Mouse (Mus musculus) heart, embryonic 12.5 days (tissue): ENCODE results near the gene Zfp784. TPM values are rescaled to one million over a fixed set of nuclear protein-coding genes. Genes with fewer than 3 reads are reported as not detected.
A peak's percentile ranks its signal among the peaks of the same experiment; 100 is the strongest.
"Not testable (repeated sequence)": the region's sequence is repeated elsewhere in the genome, so short reads cannot be mapped to it uniquely, and the experiment has no call there.

ENCODE experiments used
- ATAC-seq: fragments of 200-750 bp; cut with Nextera tagmentation; 2 replicates; pipeline ENCODE4 v1.8.0; 2017; ENCODE audit warnings: moderate TSS enrichment, moderate library complexity; ENCODE audit not compliant: insufficient number of reproducible peaks, low FRiP score
- H3K27ac ChIP-seq: fragments of 300-500 bp; sonication (generic); 2 replicates; pipeline ENCODE4 v1.5.1; 2016; ENCODE audit warnings: mild to moderate bottlenecking, moderate library complexity; ENCODE audit not compliant: poor library complexity, severe bottlenecking
- H3K27me3 ChIP-seq: fragments of 300-500 bp; sonication (generic); replicated peaks from 2 replicates; pipeline ENCODE4 v1.6.1; 2016; ENCODE audit warnings: mild to moderate bottlenecking, moderate library complexity
- H3K36me3 ChIP-seq: fragments of 300-500 bp; sonication (generic); 2 replicates; pipeline ENCODE4 v1.6.1; 2016; ENCODE audit warnings: mild to moderate bottlenecking, moderate library complexity
- H3K4me1 ChIP-seq: fragments of 300-500 bp; sonication (generic); replicated peaks from 2 replicates; pipeline ENCODE4 v1.6.1; 2016; ENCODE audit warnings: mild to moderate bottlenecking
- H3K4me2 ChIP-seq: fragments of 300-500 bp; sonication (generic); 2 replicates; pipeline ENCODE4 v1.6.1; 2016; ENCODE audit warnings: mild to moderate bottlenecking, moderate library complexity
- H3K4me3 ChIP-seq: fragments of 300-500 bp; sonication (generic); 2 replicates; pipeline ENCODE4 v1.5.1; 2016; ENCODE audit warnings: mild to moderate bottlenecking
- H3K9ac ChIP-seq: fragments of 300-500 bp; sonication (generic); 2 replicates; pipeline ENCODE4 v1.6.1; 2016; ENCODE audit warnings: mild to moderate bottlenecking, moderate library complexity
- H3K9me3 ChIP-seq: fragments of 300-500 bp; sonication (generic); replicated peaks from 2 replicates; pipeline ENCODE4 v1.6.1; 2016; ENCODE audit warnings: mild to moderate bottlenecking, moderate library complexity
- WGBS: fragments of 180-500 bp; shearing (Covaris S2); methylation state at CpG from one replicate; pipeline ENCODE4 v1.1.7; 2016; 5-methylcytosine and 5-hydroxymethylcytosine counted together
- polyA plus RNA-seq: library from polyadenylated mRNA; unstranded; fragments of >200 nt; fragmentation: Nextera tagmentation; extraction: Ambion mirVana; gene quantifications from 2 replicates; pipeline ENCODE4 v1.2.1, GENCODE M21; 2016

Gene Zfp784
- polyA plus RNA-seq, 1 experiment from 2014 or later, result 3.6 TPM

DNA sequence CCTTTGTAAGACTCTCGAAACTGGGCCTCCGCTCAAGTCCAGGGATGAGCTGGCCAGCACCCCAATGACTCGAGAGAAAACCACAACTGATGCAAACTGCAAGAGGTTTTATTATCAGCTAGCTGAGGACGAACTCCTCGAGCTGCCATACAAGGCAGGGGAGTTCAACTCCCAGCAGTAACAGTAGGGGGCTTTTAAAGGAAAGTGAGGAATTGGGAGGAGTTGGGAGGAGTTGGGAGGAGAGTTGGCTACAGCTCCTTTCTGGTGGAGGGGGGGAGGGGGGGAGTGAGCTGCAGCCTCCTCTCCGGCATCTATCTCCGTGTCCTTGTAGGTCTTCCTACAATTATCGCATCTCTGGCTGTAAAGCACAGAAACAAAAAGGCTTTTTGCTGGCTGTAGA, 35.4 kb downstream of the Zfp784 start:
- not testable (repeated sequence) for ATAC-seq, H3K27me3 ChIP-seq, H3K9me3 ChIP-seq, H3K4me3 ChIP-seq, H3K27ac ChIP-seq, H3K4me1 ChIP-seq, H3K9ac ChIP-seq, H3K4me2 ChIP-seq
- H3K36me3 ChIP-seq, result peaks cover 16% of the 10 kb centered on the region
- WGBS, result 63% methylated on average over 8 of the region's 8 CpGs

DNA sequence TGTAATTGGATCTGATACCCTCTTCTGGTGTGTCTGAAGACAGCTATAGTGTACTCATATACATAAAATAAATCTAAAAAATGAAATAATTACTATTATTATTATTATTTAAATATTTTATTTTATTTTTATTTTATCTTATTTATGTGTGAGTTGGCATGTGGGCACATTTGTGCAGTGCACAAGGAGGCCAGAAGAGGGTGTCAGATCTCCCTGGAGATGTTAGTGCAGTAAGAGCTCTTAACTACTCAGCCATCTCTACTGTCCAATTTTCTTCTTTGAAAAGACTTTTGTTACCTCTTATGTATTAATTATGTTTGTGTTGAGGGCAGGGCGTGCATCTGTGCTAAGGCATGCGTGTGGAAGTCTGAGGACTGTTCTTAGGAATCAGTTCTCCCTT, 38.4 kb downstream of the Zfp784 start:
- Histone ChIP-seq H3K9me3 (no peaks in the 10 kb centered on the region; the same call in 1 of the 2 replicates), H3K36me3 (no peaks in the 10 kb centered on the region), H3K27ac (no peak overlapping the region), H3K9ac (no peak overlapping the region), H3K4me1 (peaks cover 13% of the 10 kb centered on the region), H3K4me3 (no peak overlapping the region), H3K27me3 (peaks cover 4% of the 10 kb centered on the region), H3K4me2 (no peak overlapping the region)
- ATAC-seq, result no peak
- WGBS, result 61% methylated on average over 2 of the region's 2 CpGs

DNA sequence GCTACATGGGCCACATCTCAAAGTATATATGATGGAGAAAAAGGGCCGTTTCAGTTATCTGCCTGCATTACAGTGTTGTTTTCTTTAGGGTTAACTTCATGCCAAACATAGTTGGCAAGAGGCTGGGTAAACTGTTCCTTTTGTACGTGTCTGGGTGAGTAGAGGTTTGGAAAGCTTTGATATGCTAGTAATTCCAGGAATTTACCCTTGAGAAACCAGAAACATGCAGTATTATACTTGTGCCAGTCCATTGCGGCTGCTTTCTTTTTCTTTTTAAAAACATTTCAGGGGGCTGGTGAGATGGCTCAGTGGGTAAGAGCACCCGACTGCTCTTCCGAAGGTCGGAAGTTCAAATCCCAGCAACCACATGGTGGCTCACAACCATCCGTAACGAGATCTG, 41.3 kb downstream of the Zfp784 start:
- 0 out of 2 replicates have a peak overlapping the region, but pooled peaks have one; percentile 60 for H3K4me3 ChIP-seq
- WGBS, result 53% methylated on average over 8 of the region's 8 CpGs
- H3K27me3 ChIP-seq, result peaks cover 31% of the 10 kb centered on the region
- H3K9ac ChIP-seq, result peak overlapping the region; percentile 79; the same call in 1 of the 2 replicates
- peaks cover 25% of the 10 kb centered on the region for H3K36me3 ChIP-seq
- H3K27ac ChIP-seq, result 0 out of 2 replicates have a peak overlapping the region, but pooled peaks have one; percentile 68
- no peaks in the 10 kb centered on the region; the same call in 1 of the 2 replicates for H3K9me3 ChIP-seq
- peak overlapping the region; percentile 73 for H3K4me2 ChIP-seq
- ATAC-seq, result no peak
- peaks cover 28% of the 10 kb centered on the region for H3K4me1 ChIP-seq

DNA sequence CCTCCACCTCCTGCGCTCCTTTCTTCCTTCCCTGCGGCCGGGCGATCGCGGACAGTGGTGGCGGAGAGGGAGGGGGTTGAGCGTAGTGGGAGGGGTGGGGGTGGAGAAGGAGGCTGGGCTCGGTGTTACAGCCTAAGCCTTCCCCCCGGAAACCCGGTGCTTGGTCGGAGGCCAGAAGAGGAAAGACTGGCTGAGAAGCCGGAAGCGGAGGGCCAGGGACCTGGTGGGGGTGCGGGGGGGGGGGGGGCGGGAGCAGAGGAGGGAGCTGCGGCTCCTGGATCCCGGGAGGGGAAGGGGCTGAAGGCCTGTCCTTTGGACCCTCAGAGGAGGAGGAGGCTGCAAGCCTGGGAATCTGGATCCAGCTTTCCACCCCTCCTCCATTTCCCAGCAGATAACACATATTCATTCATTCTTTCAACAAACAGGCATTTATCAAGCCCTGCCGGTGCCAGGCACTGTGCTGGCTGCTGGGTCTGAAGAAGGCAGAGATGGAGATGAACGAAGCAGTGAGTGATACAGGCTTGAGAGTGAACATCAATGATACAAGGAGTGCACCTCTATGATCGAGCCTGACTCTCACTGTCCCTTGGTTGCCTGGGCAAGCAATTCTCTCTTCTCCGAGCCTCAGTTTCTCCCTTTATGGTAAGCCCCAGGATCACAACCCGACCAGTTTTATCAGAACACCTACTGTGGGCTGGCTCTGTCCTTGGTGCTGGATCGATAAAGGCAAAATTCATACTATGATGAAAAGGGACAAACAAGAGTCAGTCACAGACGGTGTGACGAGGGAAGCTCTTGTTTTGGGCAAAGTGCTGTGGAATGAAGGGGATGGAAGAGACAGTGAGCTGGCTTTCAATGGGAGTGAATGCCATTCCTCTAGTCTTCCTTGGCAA, 42.0 kb downstream of the Zfp784 start, which contains the start of gene Zfp579:
TSS of gene Zfp579 (minus strand) at position 156 of the 893 bp plus-strand sequence.
- peak within 1 kb of the TSS; percentile 60 for H3K4me3 ChIP-seq
- H3K4me2 ChIP-seq, result peak within 1 kb of the TSS; percentile 73
- peak within 1 kb of the TSS; percentile 68 for H3K27ac ChIP-seq
- H3K27me3 ChIP-seq, result peaks cover 31% of the 10 kb centered on the region
- H3K4me1 ChIP-seq, result peaks cover 28% of the 10 kb centered on the region
- peaks cover 32% of the 10 kb centered on the region for H3K36me3 ChIP-seq
- no peaks in the 10 kb centered on the region; the same call in 1 of the 2 replicates for H3K9me3 ChIP-seq
- 5% methylated on average over 18 of the region's 26 CpGs for WGBS
- H3K9ac ChIP-seq, result peak within 1 kb of the TSS; percentile 79
- peak; percentile 81 for ATAC-seq

DNA sequence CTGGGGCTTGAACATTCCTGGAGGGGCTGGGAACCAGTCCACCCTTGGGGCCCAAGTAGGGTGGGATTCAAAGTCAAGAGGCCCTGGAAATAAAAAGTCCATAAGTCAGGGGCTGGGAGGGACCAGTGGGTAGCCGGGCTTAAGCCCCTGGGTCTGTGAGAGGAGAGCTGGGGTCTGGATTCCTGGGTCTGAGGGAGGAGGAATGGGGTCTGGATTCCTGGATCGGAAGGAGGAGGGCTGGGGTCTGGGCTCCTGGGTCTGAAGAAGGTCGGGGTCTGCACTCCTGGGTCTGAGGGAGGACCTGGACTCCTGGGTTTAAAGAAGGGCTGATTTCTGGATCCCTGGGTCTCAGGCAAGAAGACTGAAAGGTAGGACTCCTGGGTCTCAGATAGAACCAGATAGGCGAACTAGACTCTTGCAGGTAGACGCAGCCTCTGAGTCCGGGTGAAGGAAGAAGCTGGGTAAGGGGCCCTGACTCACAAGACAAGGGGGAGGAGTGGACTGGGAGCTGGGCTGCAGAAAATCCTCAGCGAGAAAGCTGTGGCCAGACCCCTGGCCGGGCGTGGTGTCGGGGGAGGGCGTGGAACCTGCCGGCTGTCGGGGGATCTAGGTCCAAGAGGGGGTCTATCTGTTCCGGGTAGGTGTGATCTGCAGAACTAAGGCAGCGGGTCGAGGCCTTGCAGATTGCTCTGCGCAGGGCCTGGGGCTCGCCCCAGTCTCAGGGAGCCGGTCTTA, 42.8 kb downstream of the Zfp784 start:
- H3K9ac ChIP-seq, result peak overlapping the region; percentile 79
- H3K4me1 ChIP-seq, result peaks cover 28% of the 10 kb centered on the region
- H3K27me3 ChIP-seq, result peaks cover 31% of the 10 kb centered on the region
- H3K4me2 ChIP-seq, result peak overlapping the region; percentile 73
- peak overlapping the region; percentile 60 for H3K4me3 ChIP-seq
- H3K36me3 ChIP-seq, result peaks cover 35% of the 10 kb centered on the region
- no peak; the same call in none of the 2 replicates for ATAC-seq
- 5% methylated on average over 19 of the region's 19 CpGs for WGBS
- H3K9me3 ChIP-seq, result peaks cover 4% of the 10 kb centered on the region; the same call in 1 of the 2 replicates
- 0 out of 2 replicates have a peak overlapping the region, but pooled peaks have one; percentile 68 for H3K27ac ChIP-seq

DNA sequence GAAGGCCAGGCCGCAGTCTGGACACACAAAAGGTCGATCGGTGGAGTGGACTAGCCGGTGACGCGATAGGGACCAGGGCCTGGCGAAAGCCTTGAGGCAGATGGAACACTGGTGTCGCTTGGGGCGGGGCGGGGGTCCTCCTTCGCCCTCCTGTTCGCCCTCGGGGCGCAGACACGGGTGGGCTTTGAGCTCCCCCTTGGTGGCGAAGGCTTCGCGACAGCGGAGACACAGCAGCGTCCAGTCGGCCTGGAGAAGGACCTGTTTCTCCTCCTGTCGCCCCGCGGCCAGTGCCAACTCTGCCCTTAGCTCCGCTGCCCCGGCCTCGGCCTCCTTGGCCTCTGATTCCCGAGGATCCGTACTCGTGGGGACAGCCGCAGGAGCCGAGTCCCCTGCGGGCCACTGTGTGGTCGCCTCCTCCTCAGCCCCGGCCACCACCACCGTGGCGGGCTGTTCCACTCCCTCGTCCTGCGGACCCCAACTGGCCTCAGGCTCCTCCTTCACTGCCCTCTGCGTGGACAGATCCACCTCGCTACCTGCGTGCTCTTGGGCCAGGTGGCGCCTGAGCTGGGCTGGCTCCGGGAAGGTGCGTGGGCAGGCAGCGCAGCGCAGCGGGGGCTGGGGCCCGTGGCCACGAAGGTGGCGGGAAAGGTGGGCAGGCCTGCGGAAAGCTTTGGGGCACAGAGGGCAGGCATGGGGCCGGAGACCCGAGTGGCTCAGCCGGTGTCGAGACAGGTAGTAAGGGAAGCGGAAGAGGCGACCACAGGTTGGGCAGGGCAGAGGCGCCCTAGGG, 44.1 kb downstream of the Zfp784 start:
- H3K27me3 ChIP-seq, result peaks cover 31% of the 10 kb centered on the region
- WGBS, result 35% methylated on average over 58 of the region's 59 CpGs
- peak overlapping the region; percentile 60 for H3K4me3 ChIP-seq
- peaks cover 4% of the 10 kb centered on the region; the same call in 1 of the 2 replicates for H3K9me3 ChIP-seq
- H3K4me1 ChIP-seq, result peaks cover 28% of the 10 kb centered on the region
- no peak overlapping the region for H3K27ac ChIP-seq
- H3K4me2 ChIP-seq, result peak overlapping the region; percentile 73
- peak overlapping the region; percentile 11 for H3K9ac ChIP-seq
- H3K36me3 ChIP-seq, result peaks cover 36% of the 10 kb centered on the region
- ATAC-seq, result no peak

DNA sequence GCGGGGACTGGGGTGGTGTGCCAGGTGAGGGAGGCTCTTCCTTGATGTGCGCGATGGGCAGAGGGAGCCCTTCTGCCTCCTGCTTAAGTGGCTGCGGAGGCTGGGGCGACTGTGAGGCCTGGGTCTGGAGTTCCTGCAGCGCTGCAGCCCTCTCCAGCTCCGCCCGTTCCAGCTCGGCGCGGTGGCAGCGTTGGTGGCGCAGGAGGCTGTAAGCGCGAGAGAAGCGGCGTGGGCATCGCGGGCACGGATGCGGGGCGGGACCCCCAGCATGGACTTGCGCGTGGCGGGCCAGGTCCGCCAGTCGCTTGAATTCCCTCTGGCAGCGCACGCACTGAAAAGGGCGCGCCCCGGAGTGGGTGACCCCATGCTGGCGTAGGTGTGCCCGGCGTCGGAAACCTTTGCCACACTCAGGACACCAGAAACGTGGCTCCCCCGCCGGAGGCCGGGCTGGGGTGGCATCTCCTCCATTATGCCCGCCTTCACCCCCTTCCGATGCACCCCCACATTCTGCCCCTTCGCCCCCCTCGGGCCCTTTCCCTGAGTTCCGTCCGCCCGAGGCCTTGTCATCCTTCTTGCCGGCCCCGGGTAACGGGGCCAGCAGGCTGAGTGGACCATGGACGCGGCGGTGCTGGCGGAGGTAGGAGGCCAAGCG, 44.8 kb downstream of the Zfp784 start:
- WGBS, result 25% methylated on average over 54 of the region's 55 CpGs
- H3K4me1 ChIP-seq, result peaks cover 28% of the 10 kb centered on the region
- H3K9ac ChIP-seq, result peak overlapping the region; percentile 11
- ATAC-seq, result no peak
- no peak overlapping the region for H3K27ac ChIP-seq
- H3K4me3 ChIP-seq, result peak overlapping the region; percentile 60
- peaks cover 4% of the 10 kb centered on the region; the same call in 1 of the 2 replicates for H3K9me3 ChIP-seq
- H3K36me3 ChIP-seq, result peaks cover 36% of the 10 kb centered on the region
- peaks cover 31% of the 10 kb centered on the region for H3K27me3 ChIP-seq
- peak overlapping the region; percentile 73 for H3K4me2 ChIP-seq

DNA sequence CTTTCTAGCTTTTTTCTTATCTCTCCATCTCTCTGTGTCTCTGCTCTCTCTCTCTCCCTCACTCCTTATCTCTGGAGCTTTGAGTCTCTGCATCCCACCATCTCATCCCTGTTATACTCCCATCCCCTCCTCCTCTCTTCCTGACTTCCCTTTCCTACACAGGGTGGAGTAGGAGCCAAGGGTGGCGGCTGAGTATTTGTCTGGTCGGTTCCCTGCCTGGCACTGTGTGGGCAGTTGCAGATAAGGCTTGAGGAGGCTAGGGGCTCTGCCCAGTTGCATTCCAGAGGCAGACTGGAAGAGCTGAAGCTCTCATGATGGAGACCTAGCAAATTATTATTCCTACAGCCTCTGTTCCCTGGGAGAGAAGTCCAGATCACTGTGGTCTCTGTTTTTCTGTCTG, 50.0 kb downstream of the Zfp784 start:
- Histone ChIP-seq H3K9ac (no peak overlapping the region), H3K4me1 (no peaks in the 10 kb centered on the region), H3K4me2 (no peak overlapping the region), H3K9me3 (peaks cover 4% of the 10 kb centered on the region; the same call in 1 of the 2 replicates), H3K27ac (no peak overlapping the region), H3K27me3 (peaks cover 21% of the 10 kb centered on the region), H3K36me3 (peaks cover 23% of the 10 kb centered on the region), H3K4me3 (no peak overlapping the region)
- ATAC-seq, result no peak
- WGBS, result 27% methylated on average over 2 of the region's 2 CpGs
